Mouse (Mus musculus) kidney, adult 2 months (tissue): ENCODE results near the gene Gins1. TPM values are rescaled to one million over a fixed set of nuclear protein-coding genes. Genes with fewer than 3 reads are reported as not detected.

ENCODE experiments used
- DNase-seq: peaks from one replicate; pipeline ENCODE4 v3.0.0; 2021
- H3K27ac ChIP-seq: fragments of 200-500 bp; 2 replicates; pipeline ENCODE4 v1.5.1; 2012; ENCODE audit warnings: low read depth, low read length, control low read depth, inconsistent platforms; ENCODE audit not compliant: insufficient read depth
- H3K27me3 ChIP-seq: fragments of 200-500 bp; replicated peaks from 2 replicates; pipeline ENCODE4 v1.6.1; 2012; ENCODE audit warnings: mild to moderate bottlenecking, moderate library complexity, low read length, inconsistent platforms; ENCODE audit not compliant: control insufficient read depth, insufficient read depth
- H3K36me3 ChIP-seq: fragments of 200-500 bp; 2 replicates; pipeline ENCODE4 v1.6.1; 2012; ENCODE audit warnings: mild to moderate bottlenecking, moderate library complexity, low read length, inconsistent platforms; ENCODE audit not compliant: control insufficient read depth, insufficient read depth
- H3K4me1 ChIP-seq: fragments of 200-500 bp; 2 replicates; pipeline ENCODE4 v1.6.1; 2011; ENCODE audit warnings: low read length; ENCODE audit not compliant: control insufficient read depth, insufficient read depth
- H3K4me3 ChIP-seq: fragments of 200-500 bp; 2 replicates; pipeline ENCODE4 v1.5.1; 2011; ENCODE audit warnings: mild to moderate bottlenecking, low read depth, low read length, control low read depth; ENCODE audit not compliant: insufficient read depth
- CTCF ChIP-seq: fragments of 200-500 bp; conservative IDR thresholded peaks from 2 replicates; pipeline ENCODE4 v1.5.1; 2011; ENCODE audit warnings: low read depth, mild to moderate bottlenecking, control low read depth, low read length, moderate library complexity, mixed read lengths; ENCODE audit not compliant: insufficient read depth, insufficient read length
- POLR2A ChIP-seq: fragments of 200-500 bp; IDR thresholded peaks from one replicate; pipeline ENCODE4 v1.6.1; 2011; ENCODE audit warnings: low read depth, low read length, control low read depth
- WGBS: fragments of 180-500 bp; shearing (Covaris S2); methylation state at CpG from one replicate; pipeline ENCODE4 v1.1.7; 2018; 5-methylcytosine and 5-hydroxymethylcytosine counted together
- polyA plus RNA-seq: library from polyadenylated mRNA; depleted of rRNA; stranded (reverse); fragments of >200 nt; gene quantifications from 2 replicates; pipeline ENCODE4 v1.2.3, GENCODE M21; 2012

Gene Gins1
- polyA plus RNA-seq, 1 experiment = 0.52 TPM

GRCm38 (mm10) chr2:150875226-150875625 lies 30.0 kb upstream of the Gins1 start:
- peaks cover 6% of the 10 kb centered on the region; the same call in 1 of the 2 replicates for H3K4me1 ChIP-seq
- WGBS = 98% methylated on average over 1 of the region's 1 CpGs
- no peak overlapping the region for H3K27ac ChIP-seq
- DNase-seq = no peak
- no peaks in the 10 kb centered on the region for H3K27me3 ChIP-seq
- no peak for TF ChIP-seq POLR2A
- no peak for TF ChIP-seq CTCF
- H3K36me3 ChIP-seq = no peaks in the 10 kb centered on the region
- no peak overlapping the region for H3K4me3 ChIP-seq

- Histone ChIP-seq H3K36me3 (no peaks in the 10 kb centered on the region), H3K27me3 (no peaks in the 10 kb centered on the region), H3K4me1 (peaks cover 6% of the 10 kb centered on the region; the same call in 1 of the 2 replicates), H3K4me3 (no peak overlapping the region), H3K27ac (no peak overlapping the region)
- WGBS = 43% methylated on average over 4 of the region's 4 CpGs
- DNase-seq = peak; percentile 83
- no peak for TF ChIP-seq CTCF
- no peak for TF ChIP-seq POLR2A
Measured at GRCm38 (mm10) chr2:150877561-150877960, 27.6 kb upstream of the Gins1 start.

- no peaks in the 10 kb centered on the region for H3K36me3 ChIP-seq
- H3K4me1 ChIP-seq = no peaks in the 10 kb centered on the region
- H3K27ac ChIP-seq = no peak overlapping the region
- H3K4me3 ChIP-seq = no peak overlapping the region
- DNase-seq = no peak
- no peaks in the 10 kb centered on the region for H3K27me3 ChIP-seq
- 91% methylated on average over 8 of the region's 8 CpGs for WGBS
- TF ChIP-seq CTCF = no peak
- TF ChIP-seq POLR2A = no peak
Measured at GRCm38 (mm10) chr2:150884075-150884778, 21.0 kb upstream of the Gins1 start.

GRCm38 (mm10) chr2:150884779-150885110 lies 20.5 kb upstream of the Gins1 start:
- no peak for DNase-seq
- no peaks in the 10 kb centered on the region for H3K27me3 ChIP-seq
- H3K4me1 ChIP-seq = no peaks in the 10 kb centered on the region
- TF ChIP-seq POLR2A (no peak), CTCF (no peak)
- no peaks in the 10 kb centered on the region for H3K36me3 ChIP-seq
- WGBS = 77% methylated on average over 1 of the region's 1 CpGs
- no peak overlapping the region for H3K4me3 ChIP-seq
- H3K27ac ChIP-seq = no peak overlapping the region

DNA sequence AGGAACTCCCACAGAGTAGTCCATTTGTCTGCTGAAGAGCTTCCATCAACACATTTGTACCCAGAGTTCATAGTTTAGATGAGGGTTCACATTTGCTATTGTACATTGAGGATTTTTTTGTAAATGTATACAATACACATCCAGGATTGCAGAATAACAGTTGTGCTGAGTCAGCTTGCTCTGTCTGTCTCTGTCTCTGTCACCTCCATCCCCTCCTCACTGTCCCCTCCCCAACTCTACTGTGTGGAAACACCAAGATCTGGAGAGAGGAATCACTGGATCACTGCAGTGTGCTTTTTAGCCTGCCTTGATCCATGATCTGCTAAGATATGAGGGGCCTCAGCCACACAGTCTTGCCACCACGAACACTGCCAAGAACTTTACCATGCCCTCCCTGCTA lies 19.4 kb upstream of the Gins1 start:
- Histone ChIP-seq H3K27ac (no peak overlapping the region), H3K4me1 (no peaks in the 10 kb centered on the region), H3K27me3 (no peaks in the 10 kb centered on the region), H3K4me3 (no peak overlapping the region), H3K36me3 (no peaks in the 10 kb centered on the region)
- WGBS = 90% methylated on average over 1 of the region's 1 CpGs
- no peak for TF ChIP-seq CTCF
- no peak for TF ChIP-seq POLR2A
- no peak for DNase-seq

- Histone ChIP-seq H3K27ac (no peak overlapping the region), H3K4me3 (no peak overlapping the region), H3K36me3 (no peaks in the 10 kb centered on the region), H3K27me3 (no peaks in the 10 kb centered on the region), H3K4me1 (no peaks in the 10 kb centered on the region)
- no peak for DNase-seq
- TF ChIP-seq POLR2A (no peak), CTCF (no peak)
Measured at GRCm38 (mm10) chr2:150886315-150886714, 18.9 kb upstream of the Gins1 start.

DNA sequence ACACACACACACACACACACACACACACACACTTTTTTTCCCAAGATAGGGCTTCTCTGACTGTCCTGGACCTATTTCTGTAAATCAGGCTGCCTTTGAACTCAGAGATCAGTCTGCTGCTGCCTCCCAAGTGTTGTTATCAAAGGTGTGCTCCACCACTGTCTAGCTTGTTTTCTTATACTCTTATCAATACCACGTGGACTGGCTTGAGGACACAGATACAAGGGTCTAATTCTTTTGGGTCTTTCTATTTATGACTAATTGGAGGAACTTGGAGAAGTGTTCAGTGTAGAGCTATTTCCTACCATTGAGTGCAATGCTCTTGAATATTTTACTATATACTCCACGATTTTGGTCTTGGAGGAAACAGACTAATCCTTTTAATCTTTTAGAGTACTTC lies 17.8 kb upstream of the Gins1 start:
- TF ChIP-seq CTCF = no peak
- no peak for TF ChIP-seq POLR2A
- WGBS = 87% methylated on average over 2 of the region's 2 CpGs
- H3K4me1 ChIP-seq = no peaks in the 10 kb centered on the region
- H3K4me3 ChIP-seq = no peak overlapping the region
- H3K36me3 ChIP-seq = no peaks in the 10 kb centered on the region
- H3K27ac ChIP-seq = no peak overlapping the region
- no peaks in the 10 kb centered on the region for H3K27me3 ChIP-seq
- no peak for DNase-seq
